26 mouse cellular contexts compared by ENCODE assay signal in genomic region chr2:132312616-132313015, GRCm38 (mm10).
"Had no signal": no experiment of that assay in that cellular context is flagged by ENCODE, and none has a peak within 500 bp of the region (broad histone marks: within the 10 kb centered on the region; RNA-seq: fewer than 3 reads in every experiment).

No protein-coding gene starts in this region.

- H3K27me3 ChIP-seq: heart, embryonic 13.5 days; heart, embryonic 15.5 days; hindbrain, embryonic 13.5 days; hindbrain, embryonic 15.5 days; kidney, embryonic 15.5 days; limb, embryonic 13.5 days; limb, embryonic 15.5 days; liver, embryonic 12.5 days had no signal

- H3K27ac ChIP-seq: heart, embryonic 10.5 days; heart, embryonic 13.5 days; heart, embryonic 15.5 days; hindbrain, embryonic 13.5 days; hindbrain, embryonic 15.5 days; hindbrain, postnatal 0 days; kidney, embryonic 15.5 days; kidney, postnatal 0 days; limb, embryonic 13.5 days; limb, embryonic 15.5 days; liver, embryonic 12.5 days; liver, embryonic 14.5 days had no signal

- H3K9ac ChIP-seq: heart, embryonic 13.5 days; heart, embryonic 15.5 days; hindbrain, embryonic 13.5 days; hindbrain, embryonic 15.5 days; kidney, embryonic 15.5 days; limb, embryonic 13.5 days; limb, embryonic 15.5 days; liver, embryonic 12.5 days; liver, embryonic 14.5 days had no signal

- DNase-seq: gastrocnemius, postnatal 14 days; gastrocnemius, postnatal 36 days; heart, adult 18-20 months; heart, postnatal 14 days; heart, postnatal 36 days; kidney, adult 11 months; kidney, adult 2 months; kidney, adult 9 months; kidney, postnatal 14 days; kidney, postnatal 36 days; layer of hippocampus, adult 9-11 months; layer of hippocampus, postnatal 36 days; left cerebral cortex, postnatal 4 days had no signal

- H3K4me2 ChIP-seq: heart, embryonic 13.5 days; heart, embryonic 15.5 days; hindbrain, embryonic 13.5 days; hindbrain, embryonic 15.5 days; kidney, embryonic 15.5 days; limb, embryonic 13.5 days; limb, embryonic 15.5 days; liver, embryonic 12.5 days had no signal

- ATAC-seq: intestine, embryonic 16.5 days; liver, embryonic 12.5 days had no signal

- H3K4me3 ChIP-seq: heart, embryonic 10.5 days; heart, embryonic 13.5 days; heart, embryonic 15.5 days; hindbrain, embryonic 13.5 days; hindbrain, embryonic 15.5 days; kidney, embryonic 15.5 days; limb, embryonic 13.5 days; limb, embryonic 15.5 days; liver, embryonic 12.5 days had no signal

- H3K9me3 ChIP-seq: heart, embryonic 10.5 days; heart, embryonic 13.5 days; heart, embryonic 15.5 days; hindbrain, embryonic 13.5 days; hindbrain, embryonic 15.5 days; kidney, embryonic 15.5 days; limb, embryonic 13.5 days; limb, embryonic 15.5 days; liver, embryonic 12.5 days had no signal

- H3K4me1 ChIP-seq: heart, embryonic 10.5 days; heart, embryonic 13.5 days; heart, embryonic 15.5 days; hindbrain, embryonic 13.5 days; hindbrain, embryonic 15.5 days; kidney, embryonic 15.5 days; limb, embryonic 13.5 days; limb, embryonic 15.5 days had no signal
